Comparison of ENCODE assay signal across 21 mouse cellular contexts in the genomic region with DNA sequence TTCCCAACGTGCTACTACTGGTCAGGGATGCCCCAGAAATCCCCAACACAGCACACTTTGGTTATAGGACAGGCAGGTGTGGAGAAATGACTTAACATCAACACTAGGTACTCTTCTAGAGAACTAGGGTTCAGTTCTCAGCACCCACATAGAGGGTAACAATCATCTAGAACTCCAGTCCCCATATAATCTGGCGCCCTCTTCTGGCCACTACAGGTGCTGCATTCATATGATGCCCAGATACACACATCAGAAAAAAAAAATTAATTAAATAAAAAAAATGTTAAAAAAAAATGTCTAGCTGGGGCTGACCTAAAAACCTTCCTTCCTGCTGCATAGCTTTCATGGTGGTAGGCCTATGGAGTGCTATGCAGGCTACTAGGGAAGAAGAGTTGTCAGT.
A peak's percentile ranks its signal among the peaks of the same experiment; 100 is the strongest.
DNase-seq lines count a peak whose midpoint lies in the region; ATAC-seq and TF ChIP-seq lines count a peak whose summit lies in the region.
"Had no signal": no experiment of that assay in that cellular context is flagged by ENCODE, and none has a peak within 500 bp of the region (broad histone marks: within the 10 kb centered on the region; RNA-seq: fewer than 3 reads in every experiment).

No protein-coding gene starts in this region.

- H3K4me3 ChIP-seq in gastrocnemius, adult 2 months: no peak overlapping the region
- no peak overlapping the region for H3K4me3 ChIP-seq in liver, postnatal 0 days (ENCODE audit: low read depth, low read length)
- H3K4me3 ChIP-seq: heart, embryonic 12.5 days; hindbrain, embryonic 13.5 days; kidney, embryonic 15.5 days; lung, embryonic 15.5 days; midbrain, embryonic 13.5 days had no signal

- peak; percentile 29; the same call in 1 of the 2 replicates for TF ChIP-seq CTCF in gastrocnemius, adult 2 months (IDR thresholded peaks at IDR 0.05)
- TF ChIP-seq CTCF in liver, postnatal 0 days (IDR thresholded peaks at IDR 0.05; ENCODE audit: low read depth): peak; percentile 47

- intact Hi-C loops in gastrocnemius, adult 2 months (cut with DNase I): no loop called here
- intact Hi-C loops in gastrocnemius, postnatal 14 days (cut with DNase I; ENCODE audit: low total_unique reads): no loop called here

- DNase-seq in gastrocnemius, adult 2 months: no peak
- DNase-seq in gastrocnemius, postnatal 14 days: no peak
- DNase-seq in liver, postnatal 0 days: no peak
- DNase-seq in liver: no peak
- DNase-seq in 416B (ENCODE audit: low read depth): peak; percentile 13
- peak; percentile 50 for DNase-seq in induced T-regulatory cell, adult 2 months (ENCODE audit: low read depth)
- no peak for DNase-seq in embryo, embryonic 11 days
- DNase-seq: adrenal gland, adult 8-10 months; cerebellum, postnatal 10 days; layer of hippocampus, postnatal 36 days; left cerebral cortex, postnatal 4 days; spleen, adult 18-20 months; thymus, adult 18-20 months had no signal

- no peak overlapping the region for H3K4me2 ChIP-seq in liver, postnatal 0 days (ENCODE audit: low read depth, low read length)
- H3K4me2 ChIP-seq: heart, embryonic 12.5 days; hindbrain, embryonic 13.5 days; kidney, embryonic 15.5 days; lung, embryonic 15.5 days; midbrain, embryonic 13.5 days had no signal

- no peaks in the 10 kb centered on the region for H3K36me3 ChIP-seq in liver, postnatal 0 days (replicated peaks; ENCODE audit: insufficient read depth, low read length)
- H3K36me3 ChIP-seq: heart, embryonic 12.5 days; hindbrain, embryonic 13.5 days; kidney, embryonic 15.5 days; lung, embryonic 15.5 days; midbrain, embryonic 13.5 days had no signal

- H3K4me1 ChIP-seq in liver, postnatal 0 days (ENCODE audit: insufficient read depth): no peaks in the 10 kb centered on the region
- H3K4me1 ChIP-seq: heart, embryonic 12.5 days; lung, embryonic 15.5 days had no signal

- ATAC-seq in liver, postnatal 0 days: no peak
- ATAC-seq: forebrain, embryonic 16.5 days; intestine, embryonic 16.5 days; midbrain, embryonic 13.5 days; Patski had no signal

- no peak for TF ChIP-seq EP300 in liver, postnatal 0 days (IDR thresholded peaks at IDR 0.05; ENCODE audit: low read depth)

- no peak overlapping the region for H3K27ac ChIP-seq in gastrocnemius, adult 2 months
- H3K27ac ChIP-seq in liver, postnatal 0 days (ENCODE audit: low read depth): no peak overlapping the region
- H3K27ac ChIP-seq: hindbrain, embryonic 13.5 days; kidney, embryonic 15.5 days; lung, embryonic 15.5 days; midbrain, embryonic 13.5 days had no signal

- no peak overlapping the region for H3K9ac ChIP-seq in liver, postnatal 0 days (replicated peaks)
- H3K9ac ChIP-seq: heart, embryonic 12.5 days; hindbrain, embryonic 13.5 days; kidney, embryonic 15.5 days; lung, embryonic 15.5 days; midbrain, embryonic 13.5 days had no signal

- 46% methylated on average over 2 of the region's 2 CpGs for WGBS in liver, postnatal 0 days (ENCODE audit: insufficient replicate concordance)

- no peaks in the 10 kb centered on the region for H3K9me3 ChIP-seq in liver, postnatal 0 days (ENCODE audit: low read length)
- H3K9me3 ChIP-seq: heart, embryonic 12.5 days; hindbrain, embryonic 13.5 days; kidney, embryonic 15.5 days; lung, embryonic 15.5 days; midbrain, embryonic 13.5 days had no signal

- H3K27me3 ChIP-seq in liver, postnatal 0 days (ENCODE audit: insufficient read depth, low read length): no peaks in the 10 kb centered on the region
- H3K27me3 ChIP-seq: heart, embryonic 12.5 days; hindbrain, embryonic 13.5 days; kidney, embryonic 15.5 days; lung, embryonic 15.5 days; midbrain, embryonic 13.5 days had no signal

Comparison
In these comparisons a context has a peak if more than half of its experiments do, and no peak if none do; other contexts are left out.
1. DNase-seq: peak in 416B (single experiment) and induced T-regulatory cell, adult 2 months (single experiment); none in gastrocnemius, adult 2 months (single experiment), gastrocnemius, postnatal 14 days (single experiment), liver, postnatal 0 days (single experiment), liver (single experiment) and embryo, embryonic 11 days (single experiment).